Mouse (Mus musculus) inflammation-experienced regulatory T-cells, adult 6 months (primary cell): Measurements from ENCODE around the gene Txn2. TPM values are rescaled to one million over a fixed set of nuclear protein-coding genes. Genes with fewer than 3 reads are reported as not detected.

Experiments
- ATAC-seq: one replicate; pipeline ENCODE4 v1.8.0; 2017
- polyA plus RNA-seq, 3 experiments: library from polyadenylated mRNA; unstranded; fragments of 100-300 nt; shearing (Covaris generic); gene quantifications; one replicate each; pipeline ENCODE4 v1.2.1; 2017

Gene Txn2
- polyA plus RNA-seq, 3 experiments from 2014 or later: 178 to 243 (median 221) TPM

- ATAC-seq: no peak
Observed at GRCm38 (mm10) chr15:77906545-77906944, 22.3 kb downstream of the Txn2 start.

DNA sequence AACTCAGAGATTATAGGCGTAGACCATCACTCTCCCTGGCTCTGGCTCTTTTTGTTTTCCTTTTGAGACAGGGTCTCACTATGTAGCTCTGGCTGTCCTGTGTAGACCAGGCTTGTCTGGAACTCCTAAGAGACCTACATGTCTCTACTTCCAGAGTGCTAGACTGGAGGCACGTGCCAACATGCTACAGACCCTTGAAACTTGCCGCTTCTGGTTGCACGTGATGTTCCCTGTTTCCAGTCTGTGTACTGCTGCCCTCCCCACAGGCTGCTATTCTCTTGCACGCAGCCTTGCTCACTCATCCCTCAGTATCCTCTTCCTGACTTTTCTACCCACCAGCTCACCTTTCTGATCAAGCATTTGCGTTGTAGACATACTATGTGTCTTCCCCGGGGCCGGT lies 22.7 kb downstream of the Txn2 start:
- ATAC-seq: no peak

- peak; percentile 67 for ATAC-seq
Observed at GRCm38 (mm10) chr15:77905275-77905970, 23.4 kb downstream of the Txn2 start.

- ATAC-seq: peak; percentile 71
Observed at GRCm38 (mm10) chr15:77904363-77904892, 24.4 kb downstream of the Txn2 start.

DNA sequence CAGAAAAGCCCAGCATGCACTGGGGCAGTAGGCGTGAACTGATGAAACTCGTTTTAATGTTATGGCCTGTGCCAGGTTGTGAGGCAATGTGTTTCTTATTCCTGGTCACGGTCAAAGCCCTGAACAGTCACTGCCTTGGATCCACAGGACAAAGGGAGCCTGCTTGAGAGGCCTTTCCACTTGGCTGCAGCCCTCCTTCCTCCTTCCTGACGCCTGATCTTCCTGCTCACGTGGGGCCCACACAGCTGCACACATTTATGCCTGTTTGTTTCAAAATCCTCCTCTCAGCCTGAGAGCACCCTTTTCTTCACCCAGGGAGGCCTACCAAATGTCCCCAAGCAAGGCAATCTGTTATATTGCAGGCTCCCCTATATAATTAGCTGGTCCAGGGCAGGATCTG lies 25.6 kb downstream of the Txn2 start:
- no peak for ATAC-seq

GRCm38 (mm10) chr15:77894926-77895325 lies 33.9 kb downstream of the Txn2 start:
- ATAC-seq: peak; percentile 35

GRCm38 (mm10) chr15:77893292-77893691 lies 35.5 kb downstream of the Txn2 start:
- no peak for ATAC-seq

DNA sequence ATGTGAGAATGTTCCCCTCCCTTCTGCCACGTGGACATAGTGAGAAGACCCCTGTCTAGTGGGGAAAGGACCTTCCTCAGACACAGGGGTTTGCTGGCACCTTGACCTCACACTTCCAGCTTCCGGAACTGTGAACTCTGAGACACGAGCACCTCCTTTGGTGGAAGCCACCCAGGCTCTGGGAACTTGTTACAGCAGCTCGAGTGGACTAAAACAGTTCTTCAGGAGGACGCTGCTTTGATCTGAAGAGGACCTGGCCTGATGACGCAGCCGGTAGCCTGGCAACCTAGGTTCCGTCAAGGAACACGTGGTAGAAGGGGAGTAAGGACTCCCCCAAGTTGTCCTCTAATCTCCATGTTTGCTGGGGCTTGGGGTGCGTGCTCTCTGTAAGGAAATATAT lies 36.4 kb downstream of the Txn2 start:
- ATAC-seq: no peak

DNA sequence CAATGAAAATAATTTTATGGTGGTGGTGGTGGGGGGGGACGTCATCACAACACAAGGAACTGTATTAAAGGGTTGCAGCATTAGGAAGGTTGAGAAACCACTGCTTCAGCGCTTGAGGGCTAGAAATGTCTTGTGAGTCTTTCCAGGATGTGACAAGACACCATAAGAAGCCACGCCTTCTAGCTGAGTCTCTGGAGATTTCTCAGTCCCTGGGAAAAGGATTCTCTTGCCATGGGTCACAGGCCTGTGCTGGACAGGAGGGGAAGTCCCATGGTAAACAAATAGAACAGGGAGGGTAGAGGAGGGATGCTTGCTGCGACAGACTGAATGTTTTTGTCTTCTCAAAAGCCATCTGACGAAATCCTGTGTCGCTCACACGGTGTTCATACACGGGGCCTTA lies 37.0 kb downstream of the Txn2 start:
- no peak for ATAC-seq

GRCm38 (mm10) chr15:77889761-77890422 lies 38.9 kb downstream of the Txn2 start:
- no peak for ATAC-seq

GRCm38 (mm10) chr15:77888286-77888685 lies 40.5 kb downstream of the Txn2 start:
- no peak for ATAC-seq

- ATAC-seq: peak; percentile 21
Observed at GRCm38 (mm10) chr15:77887093-77887488, 41.7 kb downstream of the Txn2 start.

- ATAC-seq: peak; percentile 81
Observed at GRCm38 (mm10) chr15:77886369-77887092, 42.3 kb downstream of the Txn2 start.

DNA sequence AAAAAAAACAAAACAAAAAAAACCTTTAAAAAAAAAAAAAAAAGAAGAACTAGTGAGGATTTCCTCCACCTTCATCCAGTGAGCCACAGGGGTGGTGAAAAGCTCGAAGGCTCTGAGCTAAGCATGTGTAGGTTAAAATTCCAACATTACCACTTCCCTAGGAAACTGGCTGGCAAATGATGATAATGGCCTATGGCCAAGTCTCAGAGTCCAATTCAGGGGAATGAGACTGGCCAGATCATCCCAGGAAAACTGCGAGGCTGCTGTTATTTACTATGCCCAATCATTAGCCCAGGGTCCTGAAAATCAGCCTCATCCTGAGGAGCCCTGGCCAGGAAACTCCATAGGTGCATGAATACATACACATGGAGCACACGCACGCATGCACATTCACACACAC lies 42.9 kb downstream of the Txn2 start:
- ATAC-seq: no peak

GRCm38 (mm10) chr15:77885159-77885558 lies 43.6 kb downstream of the Txn2 start:
- no peak for ATAC-seq

GRCm38 (mm10) chr15:77883697-77884010 lies 45.2 kb downstream of the Txn2 start:
- ATAC-seq: no peak

DNA sequence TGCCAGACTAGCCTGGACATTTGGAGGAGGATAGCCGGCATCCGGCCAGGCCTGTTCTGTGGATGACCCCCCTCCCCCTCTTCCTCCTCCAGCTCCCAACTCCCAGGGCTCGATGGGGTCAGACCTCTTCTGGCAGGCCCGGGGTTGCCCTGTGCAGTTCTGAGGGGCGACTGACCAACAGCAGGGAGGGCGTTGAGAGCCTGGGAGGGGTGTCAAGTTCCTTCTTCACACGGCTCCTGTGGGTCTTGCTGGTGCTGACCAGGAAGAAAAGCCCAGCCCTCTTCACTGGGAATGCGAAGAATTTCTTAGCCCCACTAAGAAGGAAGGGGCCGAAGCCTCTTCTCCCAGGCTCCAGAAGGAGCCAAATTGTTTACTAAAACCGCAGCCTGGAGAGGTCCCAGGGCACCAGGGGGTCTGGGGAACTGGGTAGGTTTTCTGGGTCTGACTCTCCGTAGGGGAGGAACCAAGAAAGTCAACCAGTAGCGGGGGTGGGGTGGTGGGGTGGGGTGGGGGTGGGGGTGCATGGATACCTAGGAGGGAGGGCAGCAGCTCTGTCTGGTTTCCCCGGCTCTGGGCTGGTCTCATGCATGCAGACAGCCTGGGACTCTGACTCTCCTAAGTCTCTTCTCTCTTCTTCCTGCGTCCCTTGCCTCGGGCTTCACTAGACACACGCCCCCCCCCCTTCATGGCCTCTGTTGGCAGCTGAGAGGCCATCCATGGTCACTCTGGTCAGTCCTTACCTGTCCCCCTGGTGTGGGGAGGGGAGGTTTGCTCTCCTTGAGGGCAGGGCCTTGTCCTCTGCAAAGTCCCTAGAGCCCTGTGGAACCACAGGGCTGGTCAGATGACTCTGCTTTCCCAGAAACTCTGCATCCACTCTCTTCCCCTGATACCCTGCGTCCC lies 45.8 kb downstream of the Txn2 start:
- ATAC-seq: no peak

DNA sequence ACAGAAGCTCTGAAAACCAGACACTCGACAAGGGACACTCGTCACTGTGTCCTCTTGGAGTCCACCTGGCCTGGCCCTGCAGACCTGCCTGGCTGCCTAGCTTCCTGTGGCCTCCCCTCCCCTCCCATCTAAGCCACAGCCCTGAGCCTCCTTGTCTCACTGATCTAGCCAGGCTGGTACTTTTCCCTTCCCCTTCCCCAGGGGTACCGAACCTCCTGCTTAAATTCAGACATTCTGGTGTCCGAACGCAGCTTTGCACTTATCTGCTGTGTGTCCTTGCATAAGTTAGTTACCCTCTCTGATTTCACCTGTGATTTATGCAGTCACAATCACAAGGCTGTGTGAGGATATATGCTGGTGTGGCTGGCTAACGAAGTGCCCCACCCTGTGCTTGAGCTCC lies 46.5 kb downstream of the Txn2 start:
- ATAC-seq: no peak

- ATAC-seq: no peak
Observed at GRCm38 (mm10) chr15:77881698-77882097, 47.1 kb downstream of the Txn2 start.

DNA sequence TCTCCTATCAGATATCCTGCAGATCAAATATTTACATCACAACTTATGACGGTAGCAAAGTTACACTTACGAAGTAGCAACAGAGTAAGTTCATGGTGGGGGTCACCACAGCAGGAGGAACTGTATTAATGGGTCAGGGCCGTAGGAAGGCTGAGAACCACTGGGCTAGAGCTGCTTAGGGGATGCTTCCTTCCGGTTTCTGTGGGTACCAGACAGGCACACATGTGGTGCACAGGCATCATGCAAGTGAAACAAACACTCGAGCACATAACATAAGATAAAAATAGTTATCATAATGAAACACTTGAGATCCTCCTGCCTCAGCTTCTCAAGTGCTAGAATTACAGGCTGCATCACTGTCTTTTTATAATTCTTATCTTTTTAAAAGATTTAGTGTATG lies 48.1 kb downstream of the Txn2 start:
- peak; percentile 52 for ATAC-seq

DNA sequence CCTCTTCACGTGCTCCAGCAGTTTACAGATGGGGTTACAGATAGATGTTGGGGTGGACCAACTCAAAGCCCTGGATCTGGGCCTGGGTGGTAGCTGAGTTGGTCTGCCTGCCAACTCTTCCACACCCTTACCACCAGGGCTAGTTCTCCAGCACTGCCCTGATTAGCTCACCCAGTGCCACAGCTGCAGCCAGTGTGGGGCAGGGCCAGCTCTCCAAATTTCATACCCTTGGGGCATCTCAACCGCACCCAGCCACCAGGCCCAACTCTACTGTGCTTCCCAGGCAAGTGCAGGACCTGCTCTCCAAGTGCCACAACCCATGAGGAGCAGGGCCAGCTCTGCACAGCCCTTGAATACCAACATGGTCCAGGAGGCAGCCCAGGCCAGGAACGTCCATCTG lies 49.0 kb downstream of the Txn2 start:
- ATAC-seq: no peak

GRCm38 (mm10) chr15:77877209-77877608 lies 51.6 kb downstream of the Txn2 start:
- peak; percentile 71 for ATAC-seq

GRCm38 (mm10) chr15:77876716-77877115 lies 52.1 kb downstream of the Txn2 start:
- ATAC-seq: no peak
